Mouse (Mus musculus) CH12.LX (cell line): ENCODE measurements around the gene Sprr3.

Source experiments
- CTCF ChIP-seq, 2 experiments: IDR thresholded peaks in 1 of 2; conservative IDR thresholded peaks in 1 of 2; 2 replicates each; pipeline ENCODE4 v1.5.1; 2011 to 2012; ENCODE audit warnings: low read depth in 2 of 2, low read length in 2 of 2, improper control_type of control experiment in 1 of 2, inconsistent platforms in 1 of 2, mild to moderate bottlenecking in 1 of 2, moderate library complexity in 1 of 2
- EP300 ChIP-seq: IDR thresholded peaks from 2 replicates; pipeline ENCODE4 v1.6.1; 2011; ENCODE audit warnings: low read length, improper control_type of control experiment
- MAFK ChIP-seq: IDR thresholded peaks from 2 replicates; pipeline ENCODE4 v1.6.1; 2011; ENCODE audit warnings: low read length, improper control_type of control experiment; ENCODE audit not compliant: insufficient replicate concordance
- NRF1 ChIP-seq: IDR thresholded peaks from 2 replicates; pipeline ENCODE4 v1.6.1; 2014; ENCODE audit warnings: low read depth, mild to moderate bottlenecking, inconsistent platforms, low read length, improper control_type of control experiment, moderate library complexity
- POLR2A ChIP-seq: IDR thresholded peaks from 2 replicates; pipeline ENCODE4 v1.6.1; 2011; ENCODE audit warnings: low read depth, mild to moderate bottlenecking, improper control_type of control experiment, low read length
- RAD21 ChIP-seq: IDR thresholded peaks from 2 replicates; pipeline ENCODE4 v1.6.1; 2011; ENCODE audit warnings: low read depth, mild to moderate bottlenecking, low read length, improper control_type of control experiment, moderate library complexity
- SMC3 ChIP-seq: IDR thresholded peaks from 2 replicates; pipeline ENCODE4 v1.6.1; 2011; ENCODE audit warnings: low read depth, low read length, improper control_type of control experiment
- TBP ChIP-seq: conservative IDR thresholded peaks from 2 replicates; pipeline ENCODE4 v1.6.1; 2011; ENCODE audit warnings: low read depth, low read length, improper control_type of control experiment
- ZKSCAN1 ChIP-seq: IDR thresholded peaks from 2 replicates; pipeline ENCODE4 v1.6.1; 2012; ENCODE audit warnings: low read depth, inconsistent platforms, low read length, improper control_type of control experiment, borderline replicate concordance

- TF ChIP-seq EP300 (no peak), SMC3 (no peak), NRF1 (no peak), MAFK (no peak), POLR2A (no peak), ZKSCAN1 (no peak), CTCF (conservative IDR thresholded peaks at IDR 0.05 in 1 of 2, IDR thresholded peaks at IDR 0.05 in 1 of 2; ENCODE audit: low read depth in 2 of 2, low read length in 2 of 2) (no peak), TBP (no peak), RAD21 (no peak)
These were observed at the start of gene Sprr3 for GRCm38 (mm10) chr3:92458620-92459019.
